Mouse (Mus musculus) lung, postnatal 0 days (tissue): ENCODE results near the gene Serhl. TPM values are rescaled to one million over a fixed set of nuclear protein-coding genes. Genes with fewer than 3 reads are reported as not detected.
A peak's percentile ranks its signal among the peaks of the same experiment; 100 is the strongest.
"Not testable (repeated sequence)": the region's sequence is repeated elsewhere in the genome, so short reads cannot be mapped to it uniquely, and the experiment has no call there.

Source experiments
- ATAC-seq: fragments of 200-750 bp; cut with Nextera tagmentation; 2 replicates; pipeline ENCODE4 v1.8.0; 2017; ENCODE audit warnings: moderate library complexity
- DNase-seq: peaks from one replicate; pipeline ENCODE4 v3.0.0-alpha.2; 2016; ENCODE audit warnings: low spot score
- H3K27ac ChIP-seq: fragments of 300-500 bp; sonication (generic); 2 replicates; pipeline ENCODE4 v1.5.1; 2014; ENCODE audit warnings: antibody characterized with exemption, mild to moderate bottlenecking, low read length, mixed read lengths
- H3K27me3 ChIP-seq: fragments of 300-500 bp; sonication (generic); replicated peaks from 2 replicates; pipeline ENCODE4 v1.6.1; 2014; ENCODE audit warnings: low read length, mixed read lengths; ENCODE audit not compliant: insufficient read depth
- H3K36me3 ChIP-seq: fragments of 300-500 bp; sonication (generic); 2 replicates; pipeline ENCODE4 v1.6.1; 2014; ENCODE audit warnings: low read length, mixed read lengths; ENCODE audit not compliant: insufficient read depth
- H3K4me1 ChIP-seq: fragments of 300-500 bp; sonication (generic); 2 replicates; pipeline ENCODE4 v1.6.1; 2014; ENCODE audit warnings: antibody characterized with exemption, low read depth, low read length, mixed read lengths; ENCODE audit not compliant: insufficient read depth
- H3K4me2 ChIP-seq: fragments of 300-500 bp; sonication (generic); replicated peaks from 2 replicates; pipeline ENCODE4 v1.6.1; 2014; ENCODE audit warnings: low read depth, mild to moderate bottlenecking, low read length, moderate library complexity, mixed read lengths
- H3K4me3 ChIP-seq: fragments of 300-500 bp; sonication (generic); 2 replicates; pipeline ENCODE4 v1.5.1; 2014; ENCODE audit warnings: low read depth, low read length
- H3K9ac ChIP-seq: fragments of 300-500 bp; sonication (generic); replicated peaks from 2 replicates; pipeline ENCODE4 v1.6.1; 2014; ENCODE audit warnings: low read depth, mild to moderate bottlenecking
- H3K9me3 ChIP-seq: fragments of 300-500 bp; sonication (generic); 2 replicates; pipeline ENCODE4 v1.6.1; 2016; ENCODE audit warnings: low read length, mixed read lengths
- CTCF ChIP-seq: IDR thresholded peaks from 2 replicates; pipeline ENCODE4 v1.5.1; 2016; ENCODE audit warnings: antibody characterized with exemption, mild to moderate bottlenecking
- EP300 ChIP-seq: IDR thresholded peaks from 2 replicates; pipeline ENCODE4 v1.6.1; 2016; ENCODE audit warnings: antibody characterized with exemption, mild to moderate bottlenecking, control low read depth
- WGBS: fragments of 180-500 bp; shearing (Covaris S2); extraction: QIAGEN DNeasy Blood & Tissue Kit; methylation state at CpG from one replicate; pipeline ENCODE4 v1.1.7; 2014; 5-methylcytosine and 5-hydroxymethylcytosine counted together
- polyA plus RNA-seq: library from polyadenylated mRNA; unstranded; fragments of >200 nt; fragmentation: Nextera tagmentation; extraction: Ambion mirVana; gene quantifications from 2 replicates; pipeline ENCODE4 v1.2.1, GENCODE M21; 2015

The Serhl gene
- polyA plus RNA-seq, 1 experiment from 2014 or later = 50.9 TPM

GRCm38 (mm10) chr15:83115071-83115470 is 25.8 kb downstream of the Serhl start:
- H3K9me3 ChIP-seq = no peaks in the 10 kb centered on the region
- no peaks in the 10 kb centered on the region for H3K4me1 ChIP-seq
- peaks cover 20% of the 10 kb centered on the region; the same call in 1 of the 2 replicates for H3K36me3 ChIP-seq
- ATAC-seq (no peak), DNase-seq (no peak)
- TF ChIP-seq CTCF = no peak
- no peak for TF ChIP-seq EP300
- H3K9ac ChIP-seq = no peak overlapping the region
- no peak overlapping the region for H3K4me3 ChIP-seq
- WGBS = 85% methylated on average over 6 of the region's 6 CpGs
- H3K27ac ChIP-seq = no peak overlapping the region
- H3K4me2 ChIP-seq = no peak overlapping the region
- no peaks in the 10 kb centered on the region for H3K27me3 ChIP-seq

GRCm38 (mm10) chr15:83118360-83118759 is 29.1 kb downstream of the Serhl start:
- Histone ChIP-seq H3K4me2 (no peak overlapping the region), H3K9me3 (no peaks in the 10 kb centered on the region), H3K27me3 (no peaks in the 10 kb centered on the region), H3K4me1 (peaks cover 4% of the 10 kb centered on the region; the same call in 1 of the 2 replicates), H3K9ac (no peak overlapping the region), H3K27ac (no peak overlapping the region), H3K36me3 (peaks cover 20% of the 10 kb centered on the region; the same call in 1 of the 2 replicates), H3K4me3 (no peak overlapping the region)
- TF ChIP-seq EP300 (no peak), CTCF (peak; percentile 63)
- WGBS = 52% methylated on average over 7 of the region's 7 CpGs
- DNase-seq (peak; percentile 66), ATAC-seq (no peak)

GRCm38 (mm10) chr15:83121709-83122565 is 32.6 kb downstream of the Serhl start:
- H3K9me3 ChIP-seq = no peaks in the 10 kb centered on the region

GRCm38 (mm10) chr15:83122566-83123145 is 33.4 kb downstream of the Serhl start, which contains the start of gene Rrp7a:
Gene Rrp7a (minus strand): TSS chr15:83122801.
- no peaks in the 10 kb centered on the region for H3K9me3 ChIP-seq
- TF ChIP-seq EP300 = no peak
- TF ChIP-seq CTCF = no peak
- H3K4me2 ChIP-seq = peak within 1 kb of the TSS; percentile 86
- WGBS = 7% methylated on average over 32 of the region's 32 CpGs
- peak within 1 kb of the TSS; percentile 69 for H3K27ac ChIP-seq
- H3K4me3 ChIP-seq = peak within 1 kb of the TSS; percentile 91
- no peaks in the 10 kb centered on the region for H3K27me3 ChIP-seq
- peaks cover 4% of the 10 kb centered on the region; the same call in 1 of the 2 replicates for H3K4me1 ChIP-seq
- H3K9ac ChIP-seq = peak within 1 kb of the TSS; percentile 58
- H3K36me3 ChIP-seq = peaks cover 19% of the 10 kb centered on the region
- peak; percentile 96 for ATAC-seq
- peak; percentile 92 for DNase-seq

More at GRCm38 (mm10) chr15:83121709-83122565, 32.6 kb downstream of the Serhl start:
- peak; percentile 53 for ATAC-seq
- Histone ChIP-seq H3K4me3 (peak overlapping the region; percentile 91), H3K4me2 (peak overlapping the region; percentile 86), H3K27ac (peak overlapping the region; percentile 69), H3K9ac (peak overlapping the region; percentile 58), H3K36me3 (peaks cover 23% of the 10 kb centered on the region), H3K4me1 (peaks cover 4% of the 10 kb centered on the region; the same call in 1 of the 2 replicates), H3K27me3 (no peaks in the 10 kb centered on the region)
- DNase-seq = peak; percentile 68
- TF ChIP-seq CTCF (peak; percentile 53), EP300 (no peak)
- 1% methylated on average over 40 of the region's 43 CpGs for WGBS

- Histone ChIP-seq H3K4me2 (no peak overlapping the region), H3K9ac (no peak overlapping the region), H3K9me3 (no peaks in the 10 kb centered on the region), H3K4me3 (no peak overlapping the region), H3K27me3 (no peaks in the 10 kb centered on the region), H3K4me1 (peaks cover 4% of the 10 kb centered on the region; the same call in 1 of the 2 replicates), H3K36me3 (peaks cover 32% of the 10 kb centered on the region), H3K27ac (no peak overlapping the region)
- TF ChIP-seq EP300 (no peak), CTCF (no peak)
- DNase-seq (no peak), ATAC-seq (no peak)
- 70% methylated on average over 5 of the region's 5 CpGs for WGBS
Observed at GRCm38 (mm10) chr15:83124625-83125024, 35.3 kb downstream of the Serhl start.

- no peaks in the 10 kb centered on the region for H3K27me3 ChIP-seq
- DNase-seq = no peak
- no peak overlapping the region for H3K4me2 ChIP-seq
- H3K27ac ChIP-seq = no peak overlapping the region
- no peak for ATAC-seq
- no peak overlapping the region for H3K4me3 ChIP-seq
- TF ChIP-seq CTCF (no peak), EP300 (no peak)
- WGBS = 90% methylated on average over 9 of the region's 9 CpGs
- peaks cover 3% of the 10 kb centered on the region; the same call in 1 of the 2 replicates for H3K4me1 ChIP-seq
- peaks cover 44% of the 10 kb centered on the region for H3K36me3 ChIP-seq
- no peaks in the 10 kb centered on the region for H3K9me3 ChIP-seq
- H3K9ac ChIP-seq = no peak overlapping the region
Observed at GRCm38 (mm10) chr15:83126582-83126981, 37.3 kb downstream of the Serhl start.

GRCm38 (mm10) chr15:83127037-83127436 is 37.7 kb downstream of the Serhl start:
- H3K9ac ChIP-seq, H3K4me1 ChIP-seq, H3K9me3 ChIP-seq, H3K27me3 ChIP-seq, H3K4me2 ChIP-seq, H3K27ac ChIP-seq, H3K4me3 ChIP-seq: not testable (repeated sequence)
- H3K36me3 ChIP-seq = peaks cover 49% of the 10 kb centered on the region
- peak; percentile 47 for ATAC-seq
- 74% methylated on average over 3 of the region's 3 CpGs for WGBS
- peak; percentile 53 for DNase-seq
